Mouse (Mus musculus) small intestine, adult 10 weeks (tissue): ENCODE measurements around the gene Aldh18a1. TPM values are rescaled to one million over a fixed set of nuclear protein-coding genes. Genes with fewer than 3 reads are reported as not detected.

ENCODE experiments used
- polyA plus RNA-seq: library from polyadenylated mRNA; stranded (reverse); fragments of 350-450 nt; fragmentation: Illumina TruSeq; extraction: RNeasy Lipid Tissue Mini Kit (QIAGEN cat#74804); gene quantifications from one replicate; pipeline ENCODE4 v1.2.3, GENCODE M21; 2014; ENCODE audit warnings: low replicate concordance

The Aldh18a1 gene
- polyA plus RNA-seq: 36.4 TPM

DNA sequence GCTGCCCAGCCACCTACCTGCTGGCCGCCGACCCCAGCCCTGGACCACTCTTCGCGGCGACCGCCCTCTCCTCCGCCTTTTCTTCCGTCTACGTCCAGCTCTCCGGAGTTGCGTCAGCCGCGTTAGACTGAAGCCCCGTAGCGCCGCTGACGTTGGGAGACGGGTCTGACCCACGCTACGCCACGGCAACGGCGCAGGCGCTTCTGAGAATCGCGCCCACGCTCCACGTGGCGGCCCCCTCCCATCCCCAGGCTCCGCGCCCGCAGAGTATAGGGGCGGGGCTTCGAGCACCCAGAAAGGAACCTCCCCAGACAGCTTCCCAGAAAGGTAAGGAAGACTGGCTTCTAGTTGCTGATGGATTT is at the start of gene Aldh18a1:
TSS of gene Aldh18a1 (minus strand) at position 171 of the 362 bp plus-strand sequence.

GRCm38 (mm10) chr19:40611830-40612506 is 23.7 kb upstream of the Aldh18a1 start, which contains the start of the genes Tctn3 and Entpd1:
Gene Tctn3 (minus strand): TSS chr19:40612233.
Gene Entpd1 (plus strand): TSS chr19:40612366.

GRCm38 (mm10) chr19:40513632-40514078 is 74.6 kb downstream of the Aldh18a1 start, which contains the start of gene Sorbs1:
Gene Sorbs1 (minus strand): TSS chr19:40513779.

Other genes with a start within 250 kb of the Aldh18a1 start
- 80.5 TPM for gene Sorbs1, start 74.7 kb downstream of the Aldh18a1 start, polyA plus RNA-seq
- 3.2 TPM for gene Tctn3, start 23.8 kb upstream of the Aldh18a1 start, polyA plus RNA-seq
- gene Entpd1, start 23.9 kb upstream of the Aldh18a1 start, polyA plus RNA-seq: 19.5 TPM
- gene Cc2d2b, start 160.3 kb upstream of the Aldh18a1 start, polyA plus RNA-seq: not detected
- gene Ccnj, start 242.8 kb upstream of the Aldh18a1 start, polyA plus RNA-seq: 10.3 TPM